Mouse (Mus musculus): ENCODE measurements at regions not wholly inside any gene's neighbourhood (a gene's known extent, or its start where the extent isn't known, plus 50 kb on each side); places are given as distances from the start of the nearest gene placed in this dataset.
A peak's percentile ranks its signal among the peaks of the same experiment; 100 is the strongest.

GRCm38 (mm10) chrX:105346420-105346819 lies 153.2 kb upstream of the Cypt2 start:
- H3K27me3 ChIP-seq = peaks cover 54% of the 10 kb centered on the region
- TF ChIP-seq CTCF (IDR thresholded peaks at IDR 0.05) = no peak
- ATAC-seq = no peak
- CTCF ChIA-PET = no interaction called here
- no peak for DNase-seq (ENCODE audit: low read depth, low spot score)
- in situ Hi-C loops (cut with MboI; ENCODE audit: low pct_unique_long_range_greater_than_20kb) = no loop called here
- POLR2A ChIA-PET = no interaction called here

- in situ Hi-C loops (cut with MboI; ENCODE audit: low pct_unique_long_range_greater_than_20kb) = no loop called here
- ChIA-PET POLR2A (no interaction called here), CTCF (no interaction called here)
- H3K27me3 ChIP-seq = peaks cover 39% of the 10 kb centered on the region
- DNase-seq (ENCODE audit: low read depth, low spot score) = no peak
- TF ChIP-seq CTCF (IDR thresholded peaks at IDR 0.05) = no peak
- ATAC-seq = no peak
These were observed 133.3 kb upstream of the Cypt2 start for GRCm38 (mm10) chrX:105366284-105366683.

GRCm38 (mm10) chrX:105367979-105368378 lies 131.6 kb upstream of the Cypt2 start:
- no peak for TF ChIP-seq CTCF (IDR thresholded peaks at IDR 0.05)
- ChIA-PET CTCF (no interaction called here), POLR2A (no interaction called here)
- in situ Hi-C loops (cut with MboI; ENCODE audit: low pct_unique_long_range_greater_than_20kb) = no loop called here
- ATAC-seq (no peak), DNase-seq (ENCODE audit: low read depth, low spot score) (no peak)
- peaks cover 25% of the 10 kb centered on the region for H3K27me3 ChIP-seq

GRCm38 (mm10) chrX:105390506-105390905 lies 109.1 kb upstream of the Cypt2 start:
- H3K27me3 ChIP-seq = peaks cover 28% of the 10 kb centered on the region
- ChIA-PET CTCF (no interaction called here), POLR2A (no interaction called here)
- ATAC-seq (no peak), DNase-seq (ENCODE audit: low read depth, low spot score) (no peak)
- in situ Hi-C loops (cut with MboI; ENCODE audit: low pct_unique_long_range_greater_than_20kb) = no loop called here
- no peak for TF ChIP-seq CTCF (IDR thresholded peaks at IDR 0.05)

GRCm38 (mm10) chrX:105391029-105391428 lies 108.5 kb upstream of the Cypt2 start:
- no peak for TF ChIP-seq CTCF (IDR thresholded peaks at IDR 0.05)
- DNase-seq (ENCODE audit: low read depth, low spot score) = no peak
- in situ Hi-C loops (cut with MboI; ENCODE audit: low pct_unique_long_range_greater_than_20kb) = no loop called here
- H3K27me3 ChIP-seq = peaks cover 33% of the 10 kb centered on the region
- ATAC-seq = no peak
- CTCF ChIA-PET = no interaction called here
- POLR2A ChIA-PET = no interaction called here

- CTCF ChIA-PET = no interaction called here
- in situ Hi-C loops (cut with MboI; ENCODE audit: low pct_unique_long_range_greater_than_20kb) = no loop called here
- POLR2A ChIA-PET = no interaction called here
- ATAC-seq = no peak
- TF ChIP-seq CTCF (IDR thresholded peaks at IDR 0.05) = no peak
- DNase-seq (ENCODE audit: low read depth, low spot score) = no peak
- H3K27me3 ChIP-seq = peaks cover 39% of the 10 kb centered on the region
These were observed 107.7 kb upstream of the Cypt2 start for GRCm38 (mm10) chrX:105391680-105392462.

- ChIA-PET POLR2A (no interaction called here), CTCF (no interaction called here)
- DNase-seq (ENCODE audit: low read depth, low spot score) (no peak), ATAC-seq (no peak)
- H3K27me3 ChIP-seq = peaks cover 39% of the 10 kb centered on the region
- in situ Hi-C loops (cut with MboI; ENCODE audit: low pct_unique_long_range_greater_than_20kb) = no loop called here
- TF ChIP-seq CTCF (IDR thresholded peaks at IDR 0.05) = no peak
These were observed 106.3 kb upstream of the Cypt2 start for GRCm38 (mm10) chrX:105393259-105393658.

GRCm38 (mm10) chrX:105413351-105413750 lies 86.2 kb upstream of the Cypt2 start:
- in situ Hi-C loops (cut with MboI; ENCODE audit: low pct_unique_long_range_greater_than_20kb) = no loop called here
- DNase-seq (ENCODE audit: low read depth, low spot score) = no peak
- TF ChIP-seq CTCF (IDR thresholded peaks at IDR 0.05) = no peak
- peaks cover 15% of the 10 kb centered on the region for H3K27me3 ChIP-seq
- no peak for ATAC-seq
- ChIA-PET POLR2A (no interaction called here), CTCF (no interaction called here)

GRCm38 (mm10) chrX:105420976-105421375 lies 78.6 kb upstream of the Cypt2 start:
- TF ChIP-seq CTCF (IDR thresholded peaks at IDR 0.05) = no peak
- ATAC-seq (no peak), DNase-seq (ENCODE audit: low read depth, low spot score) (peak; percentile 7)
- ChIA-PET CTCF (no interaction called here), POLR2A (interaction anchor here (0.6 kb wide), 1 partner anchor 595 kb away, joined by 3 read pairs; no protein-coding TSS in a partner anchor)
- no peaks in the 10 kb centered on the region for H3K27me3 ChIP-seq
- in situ Hi-C loops (cut with MboI; ENCODE audit: low pct_unique_long_range_greater_than_20kb) = no loop called here
